Mouse (Mus musculus) urinary bladder, adult 18-20 months (tissue): Measurements from ENCODE around the gene Fam126a.
"Not testable (repeated sequence)": the region's sequence is repeated elsewhere in the genome, so short reads cannot be mapped to it uniquely, and the experiment has no call there.

Experiments used
- DNase-seq, 2 experiments: peaks; one replicate each; pipeline ENCODE4 v3.0.0; 2022; ENCODE audit warnings: low spot score in 2 of 2, mixed read lengths in 2 of 2

Gene Fam126a

GRCm38 (mm10) chr5:23900190-23900589, 130.3 kb downstream of the Fam126a start:
- DNase-seq: no peak

DNA sequence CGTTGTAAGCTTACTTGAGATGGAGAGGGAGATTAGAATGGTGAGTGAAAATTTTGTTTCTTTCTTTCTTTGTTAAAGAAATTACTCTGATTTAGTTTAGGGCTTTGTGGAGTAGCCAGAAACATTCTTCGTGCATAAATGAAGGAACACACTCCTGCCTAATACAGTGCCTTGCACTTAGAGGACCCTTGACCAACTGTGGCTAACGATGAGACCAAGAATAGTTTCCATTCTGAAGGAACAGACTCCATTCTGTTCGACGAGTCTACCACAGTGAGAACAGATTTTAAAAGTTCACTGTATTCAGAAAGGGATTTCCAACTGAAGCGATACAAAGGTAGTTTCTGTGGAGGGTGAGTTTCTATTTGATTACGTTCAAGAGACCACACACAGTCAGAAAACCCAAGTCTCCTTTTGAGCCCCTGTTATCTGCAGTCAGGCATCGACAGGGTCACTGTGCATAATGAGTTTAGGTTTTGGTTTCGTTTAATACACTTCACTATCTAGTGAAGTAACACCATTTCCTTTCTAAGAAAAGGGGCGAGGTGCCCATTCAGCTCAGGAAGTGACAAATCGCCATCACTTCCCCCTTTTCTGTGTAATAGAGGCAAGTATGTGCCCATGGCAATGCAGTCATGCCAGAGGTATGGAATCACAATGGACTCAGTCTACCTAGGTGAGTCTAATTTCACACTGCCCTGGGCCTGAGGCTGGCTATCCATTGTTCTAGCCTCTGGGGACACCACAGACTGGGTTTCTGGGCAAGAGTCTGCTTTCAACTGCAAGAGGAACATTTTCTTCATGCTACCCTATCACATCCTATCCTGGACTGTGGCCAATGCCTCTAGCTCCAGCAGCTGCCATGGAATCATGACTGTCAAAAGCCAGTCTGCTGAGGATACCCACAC, 136.4 kb downstream of the Fam126a start:
- no peak for DNase-seq

DNA sequence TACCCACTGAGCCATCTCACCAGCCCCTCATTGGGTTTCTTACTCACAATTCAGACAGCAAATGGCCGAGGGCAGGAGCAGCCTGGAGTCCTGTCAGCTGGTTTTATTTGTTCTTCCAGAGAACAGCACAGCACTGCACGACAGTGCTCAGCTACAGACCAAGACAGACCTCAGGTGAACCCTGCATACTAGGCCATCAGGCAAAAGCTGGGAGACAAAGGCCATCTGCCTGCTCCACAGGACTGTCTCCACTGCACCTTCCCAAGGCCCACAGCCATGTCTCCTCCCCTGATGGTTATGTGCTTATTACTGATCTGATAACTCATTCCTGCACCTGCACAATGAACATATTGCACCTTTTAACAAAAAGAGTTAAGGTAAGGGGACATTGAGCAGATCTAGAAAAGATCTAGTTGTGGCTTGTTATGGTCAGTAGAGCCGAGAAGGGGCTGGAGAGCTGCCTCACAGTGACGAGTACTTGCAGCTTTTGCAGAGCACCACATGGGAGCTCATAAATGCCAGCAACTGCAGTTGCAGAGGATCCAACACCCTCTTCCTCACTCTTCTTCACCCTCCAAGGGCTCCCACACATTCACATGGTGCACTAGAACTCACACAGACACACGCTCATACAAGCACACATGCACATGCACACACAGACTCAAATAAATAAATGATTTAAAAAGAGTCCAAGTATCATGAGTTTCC, 137.2 kb downstream of the Fam126a start:
- no peak for DNase-seq

GRCm38 (mm10) chr5:23890734-23891133, 139.8 kb downstream of the Fam126a start:
- DNase-seq: peak; percentile 50 to 52

GRCm38 (mm10) chr5:23889461-23889860, 141.0 kb downstream of the Fam126a start:
- no peak for DNase-seq

DNA sequence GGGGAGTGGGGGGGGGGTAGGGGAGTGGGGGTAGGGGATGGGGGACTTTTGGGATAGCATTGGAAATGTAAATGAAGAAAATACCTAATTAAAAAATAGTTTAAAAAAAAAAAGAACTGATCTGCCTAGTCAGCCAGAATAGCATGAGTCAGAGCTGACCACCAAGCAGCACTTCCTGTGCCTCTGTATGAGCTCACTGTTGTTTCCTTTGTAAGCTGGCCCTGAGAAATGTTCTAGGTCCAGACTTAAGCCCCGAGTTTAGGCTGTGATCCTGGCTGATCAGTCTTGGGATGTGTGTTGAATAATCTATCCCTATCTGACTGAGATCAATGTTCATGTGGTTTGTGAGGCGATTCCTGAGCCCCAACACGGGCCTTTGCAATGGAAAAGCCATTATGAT, 143.4 kb downstream of the Fam126a start:
- DNase-seq: no peak

DNA sequence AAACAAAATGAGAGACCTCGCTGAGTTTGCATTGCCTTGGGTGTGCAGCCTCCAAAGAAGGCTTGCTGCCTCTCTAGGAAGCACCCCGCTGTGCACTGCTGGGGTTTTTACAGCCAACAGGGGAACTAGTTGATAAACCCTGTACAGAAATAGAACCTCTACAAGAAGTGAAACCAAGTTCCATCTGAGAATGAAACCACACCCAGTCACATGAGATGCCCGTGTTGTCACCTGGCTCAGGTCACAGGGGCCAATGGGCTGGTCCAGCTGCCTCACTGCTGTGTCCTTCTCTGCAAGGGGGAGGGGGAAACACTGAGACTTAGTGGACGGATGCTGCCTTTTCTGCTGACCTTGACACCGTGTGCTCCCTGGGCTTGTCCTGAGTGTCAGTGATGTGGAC, 156.0 kb downstream of the Fam126a start:
- DNase-seq: no peak

DNA sequence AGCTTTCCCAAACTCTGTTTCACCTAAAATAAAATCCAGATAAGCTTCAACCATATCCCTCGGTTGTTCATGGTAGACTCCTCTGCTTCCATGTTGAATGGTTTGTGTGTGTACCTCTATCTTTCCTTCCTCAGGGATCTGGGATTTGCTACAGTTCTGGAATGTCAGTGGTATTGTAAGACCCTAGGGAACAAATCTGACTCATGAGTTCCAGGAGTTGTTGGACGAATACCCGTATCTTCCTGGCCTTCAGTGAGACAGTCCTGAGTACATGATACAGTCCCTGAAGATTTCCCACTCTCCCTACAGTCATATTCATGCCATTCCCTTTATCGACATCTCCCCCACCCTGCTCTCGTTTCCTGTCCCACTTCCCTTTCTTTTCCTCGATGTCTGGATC, 157.9 kb downstream of the Fam126a start:
- no peak for DNase-seq

GRCm38 (mm10) chr5:23871323-23871722, 159.2 kb downstream of the Fam126a start:
- DNase-seq: not testable (repeated sequence)

GRCm38 (mm10) chr5:23865941-23866340, 164.5 kb downstream of the Fam126a start:
- no peak for DNase-seq
